Mouse (Mus musculus) erythroid progenitor cell, adult 5-6 weeks (primary cell): ENCODE results near the gene Soat2. TPM values are rescaled to one million over a fixed set of nuclear protein-coding genes. Genes with fewer than 3 reads are reported as not detected.

Experiments used
- ATAC-seq: replicated peaks from 2 replicates; pipeline ENCODE4 v1.8.0; 2016; ENCODE audit warnings: moderate number of reproducible peaks, mild to moderate bottlenecking, moderate TSS enrichment, inconsistent platforms; ENCODE audit not compliant: poor library complexity, low FRiP score, severe bottlenecking
- total RNA-seq, 2 experiments: library from RNA; stranded (forward) in 1 of 2; stranded (reverse) in 1 of 2; fragments of 150-400 nt in 1 of 2; fragments of 186-747, 209-891 nt in 1 of 2; gene quantifications; 2 replicates each; pipeline versions ENCODE4 v1.2.3 to v1.2.4; 2015 to 2017; ENCODE audit warnings: low replicate concordance in 2 of 2

Soat2 gene
- total RNA-seq, 2 experiments from 2014 or later = 1.7 to 5.0 TPM

GRCm38 (mm10) chr15:102210816-102211215 is 60.5 kb downstream of the Soat2 start:
- ATAC-seq = no peak

- ATAC-seq = no peak
Observed at GRCm38 (mm10) chr15:102211895-102212294, 61.6 kb downstream of the Soat2 start.

Other genes with a start within 250 kb of the Soat2 start
- not detected in 2 replicates for gene Krt4, start 225.8 kb upstream of the Soat2 start, total RNA-seq (2015; ENCODE audit: low replicate concordance)
- not detected in 2 replicates for gene Krt4, start 225.8 kb upstream of the Soat2 start, total RNA-seq (2017; ENCODE audit: low replicate concordance)
- gene Krt79, start 210.2 kb upstream of the Soat2 start, total RNA-seq (2015; ENCODE audit: low replicate concordance) = not detected in 2 replicates
- not detected in 2 replicates for gene Krt79, start 210.2 kb upstream of the Soat2 start, total RNA-seq (2017; ENCODE audit: low replicate concordance)
- not detected in 2 replicates for gene Krt78, start 196.2 kb upstream of the Soat2 start, total RNA-seq (2015; ENCODE audit: low replicate concordance)
- gene Krt78, start 196.2 kb upstream of the Soat2 start, total RNA-seq (2017; ENCODE audit: low replicate concordance) = not detected in 2 replicates
- gene Krt8, start 146.0 kb upstream of the Soat2 start, total RNA-seq (2015; ENCODE audit: low replicate concordance) = not detected in 2 replicates
- not detected in 2 replicates for gene Krt8, start 146.0 kb upstream of the Soat2 start, total RNA-seq (2017; ENCODE audit: low replicate concordance)
- 1.7 TPM in 1 of 2 replicates, not detected in the other for gene Krt18, start 122.3 kb upstream of the Soat2 start, total RNA-seq (2015; ENCODE audit: low replicate concordance)
- 0.26 TPM in 1 of 2 replicates, not detected in the other for gene Krt18, start 122.3 kb upstream of the Soat2 start, total RNA-seq (2017; ENCODE audit: low replicate concordance)
- gene Eif4b, start 76.8 kb upstream of the Soat2 start, total RNA-seq (2015; ENCODE audit: low replicate concordance) = 34.2 and 49.9 TPM in 2 replicates
- gene Eif4b, start 76.8 kb upstream of the Soat2 start, total RNA-seq (2017; ENCODE audit: low replicate concordance) = 89.8 and 92.8 TPM in 2 replicates
- 0.36 TPM in 1 of 2 replicates, not detected in the other for gene Tns2, start 50.1 kb upstream of the Soat2 start, total RNA-seq (2015; ENCODE audit: low replicate concordance)
- not detected in 2 replicates for gene Tns2, start 50.1 kb upstream of the Soat2 start, total RNA-seq (2017; ENCODE audit: low replicate concordance)
- 2.5 and 5.4 TPM in 2 replicates for gene Spryd3, start 14.3 kb upstream of the Soat2 start, total RNA-seq (2015; ENCODE audit: low replicate concordance)
- 2.3 and 16.0 TPM in 2 replicates for gene Spryd3, start 14.3 kb upstream of the Soat2 start, total RNA-seq (2017; ENCODE audit: low replicate concordance)
- gene Igfbp6, start 6.2 kb upstream of the Soat2 start, total RNA-seq (2015; ENCODE audit: low replicate concordance) = not detected in 2 replicates
- not detected in 2 replicates for gene Igfbp6, start 6.2 kb upstream of the Soat2 start, total RNA-seq (2017; ENCODE audit: low replicate concordance)
- gene Zfp740, start 52.7 kb downstream of the Soat2 start, total RNA-seq (2015; ENCODE audit: low replicate concordance) = 25.2 and 33.5 TPM in 2 replicates
- 30.5 and 52.6 TPM in 2 replicates for gene Zfp740, start 52.7 kb downstream of the Soat2 start, total RNA-seq (2017; ENCODE audit: low replicate concordance)
- gene Csad, start 54.2 kb downstream of the Soat2 start, total RNA-seq (2015; ENCODE audit: low replicate concordance) = 8.3 and 23.9 TPM in 2 replicates
- gene Csad, start 54.2 kb downstream of the Soat2 start, total RNA-seq (2017; ENCODE audit: low replicate concordance) = 6.3 and 27.2 TPM in 2 replicates
- 26.0 and 32.1 TPM in 2 replicates for gene Itgb7, start 81.4 kb downstream of the Soat2 start, total RNA-seq (2015; ENCODE audit: low replicate concordance)
- 21.8 and 32.8 TPM in 2 replicates for gene Itgb7, start 81.4 kb downstream of the Soat2 start, total RNA-seq (2017; ENCODE audit: low replicate concordance)
- 4.6 and 9.4 TPM in 2 replicates for gene Rarg, start 107.0 kb downstream of the Soat2 start, total RNA-seq (2015; ENCODE audit: low replicate concordance)
- gene Rarg, start 107.0 kb downstream of the Soat2 start, total RNA-seq (2017; ENCODE audit: low replicate concordance) = 2.6 and 3.6 TPM in 2 replicates
- gene Gm9918, start 120.0 kb downstream of the Soat2 start, total RNA-seq (2015; ENCODE audit: low replicate concordance) = not detected in 2 replicates
- not detected in 2 replicates for gene Gm9918, start 120.0 kb downstream of the Soat2 start, total RNA-seq (2017; ENCODE audit: low replicate concordance)
- 8.8 and 19.1 TPM in 2 replicates for gene Mfsd5, start 128.9 kb downstream of the Soat2 start, total RNA-seq (2015; ENCODE audit: low replicate concordance)
- 3.1 and 5.1 TPM in 2 replicates for gene Mfsd5, start 128.9 kb downstream of the Soat2 start, total RNA-seq (2017; ENCODE audit: low replicate concordance)
- gene Espl1, start 145.7 kb downstream of the Soat2 start, total RNA-seq (2015; ENCODE audit: low replicate concordance) = 145 and 158 TPM in 2 replicates
- 127 and 176 TPM in 2 replicates for gene Espl1, start 145.7 kb downstream of the Soat2 start, total RNA-seq (2017; ENCODE audit: low replicate concordance)
- gene Pfdn5, start 175.6 kb downstream of the Soat2 start, total RNA-seq (2015; ENCODE audit: low replicate concordance) = 121 and 130 TPM in 2 replicates
- gene Pfdn5, start 175.6 kb downstream of the Soat2 start, total RNA-seq (2017; ENCODE audit: low replicate concordance) = 68.3 and 116 TPM in 2 replicates
- 27.8 and 39.0 TPM in 2 replicates for gene Myg1, start 181.2 kb downstream of the Soat2 start, total RNA-seq (2015; ENCODE audit: low replicate concordance)
- gene Myg1, start 181.2 kb downstream of the Soat2 start, total RNA-seq (2017; ENCODE audit: low replicate concordance) = 16.2 and 29.7 TPM in 2 replicates
- gene Aaas, start 200.2 kb downstream of the Soat2 start, total RNA-seq (2015; ENCODE audit: low replicate concordance) = 41.9 and 51.5 TPM in 2 replicates
- 18.2 and 49.8 TPM in 2 replicates for gene Aaas, start 200.2 kb downstream of the Soat2 start, total RNA-seq (2017; ENCODE audit: low replicate concordance)
- not detected in 2 replicates for gene Sp7, start 216.7 kb downstream of the Soat2 start, total RNA-seq (2015; ENCODE audit: low replicate concordance)
- gene Sp7, start 216.7 kb downstream of the Soat2 start, total RNA-seq (2017; ENCODE audit: low replicate concordance) = not detected in 2 replicates